Comparison of ENCODE assay signal across 8 mouse cellular contexts in the genomic region with DNA sequence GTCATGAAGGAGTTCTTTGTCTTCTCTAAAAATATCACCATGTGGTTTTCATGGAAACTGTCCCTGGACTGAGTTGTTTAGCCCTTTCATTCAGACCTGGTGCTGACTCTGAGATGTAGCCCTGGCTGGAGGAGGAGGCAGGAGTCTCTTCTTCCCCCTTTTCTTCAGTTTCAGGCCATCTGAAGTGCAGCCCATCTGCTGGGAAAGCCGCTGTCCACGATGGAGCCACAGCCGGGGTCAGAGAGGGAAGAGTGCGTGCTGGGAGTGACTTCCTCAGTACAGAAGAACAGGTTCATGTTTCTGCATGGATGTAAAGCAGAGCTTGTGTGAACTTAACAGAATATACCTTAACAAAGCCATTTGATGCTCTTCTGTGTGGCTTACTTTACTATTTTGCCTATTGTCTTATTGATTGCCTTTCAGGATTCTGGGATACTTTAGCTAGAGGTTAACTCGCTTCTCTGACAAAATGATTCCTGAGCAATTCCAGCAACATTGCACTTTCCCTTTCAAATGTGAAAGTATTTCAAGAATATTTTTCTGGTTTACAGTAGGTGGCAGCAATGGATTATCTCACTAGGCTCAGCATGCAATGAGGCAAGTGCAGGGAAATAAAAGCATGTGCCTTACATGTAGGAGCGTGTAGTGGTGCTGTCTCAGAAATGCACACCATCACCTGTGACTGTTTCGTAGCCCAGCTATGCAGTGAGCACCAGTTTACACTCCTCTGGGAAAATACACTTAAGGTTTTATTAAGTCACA. TPM values are rescaled to one million over a fixed set of nuclear protein-coding genes. Genes with fewer than 3 reads are reported as not detected.
DNase-seq lines count a peak whose midpoint lies in the region; ATAC-seq and TF ChIP-seq lines count a peak whose summit lies in the region.

No protein-coding gene starts in this region.

- H3K4me3 ChIP-seq in kidney, adult 2 months (ENCODE audit: insufficient read depth, low read depth, low read length) = no peak overlapping the region
- no peak overlapping the region for H3K4me3 ChIP-seq in CH12.LX (replicated peaks in 1 of 3; ENCODE audit: low read depth in 2 of 3, low read length in 2 of 3, poor library complexity in 1 of 3)
- H3K4me3 ChIP-seq in embryonic facial prominence, embryonic 11.5 days (ENCODE audit: low read depth, low read length) = no peak overlapping the region
- no peak overlapping the region for H3K4me3 ChIP-seq in midbrain, postnatal 0 days (ENCODE audit: low read depth, low read length)

- no peak for DNase-seq in kidney, adult 2 months
- no peak for DNase-seq in kidney, adult 18-20 months
- peak; percentile 44 for DNase-seq in CH12.LX (ENCODE audit: extremely low read depth)
- peak; percentile 59 for DNase-seq in embryonic facial prominence, embryonic 11.5 days (ENCODE audit: low spot score)
- DNase-seq in midbrain, postnatal 0 days (ENCODE audit: low spot score) = peak; percentile 82
- no peak for DNase-seq in adrenal gland, postnatal 14 days
- no peak for DNase-seq in yolk sac, embryonic 10.5 days (ENCODE audit: low spot score)

- dilution Hi-C loops in CH12.LX (cut with MboI; ENCODE audit: extremely low pct_ligation_motif_present, extremely low pct_unique_long_range_greater_than_20kb, low sequenced_read_pairs) = no loop called here

- in situ Hi-C loops in CH12.LX (cut with MboI; ENCODE audit: low pct_ligation_motif_present, low pct_unique_long_range_greater_than_20kb, low sequenced_read_pairs) = loop anchor here (10.0 to 25.0 kb wide), 2 partner anchors 176 to 288 kb away; a partner anchor contains a TSS

- no peak overlapping the region for H3K9ac ChIP-seq in CH12.LX (ENCODE audit: insufficient read depth, low read depth)
- H3K9ac ChIP-seq in embryonic facial prominence, embryonic 11.5 days (replicated peaks; ENCODE audit: low read length) = no peak overlapping the region
- no peak overlapping the region for H3K9ac ChIP-seq in midbrain, postnatal 0 days (replicated peaks; ENCODE audit: low read length, poor library complexity, severe bottlenecking)

- peaks cover 14% of the 10 kb centered on the region; the same call in 1 of the 2 replicates for H3K4me1 ChIP-seq in kidney, adult 2 months (ENCODE audit: control insufficient read depth, insufficient read depth, low read length)
- peaks cover 5 to 18% of the 10 kb centered on the region in 2 experiments; a peak in 3 of 4 replicates for H3K4me1 ChIP-seq in CH12.LX (ENCODE audit: control insufficient read depth in 1 of 2, insufficient read depth in 2 of 2)
- H3K4me1 ChIP-seq in embryonic facial prominence, embryonic 11.5 days (ENCODE audit: control insufficient read depth, insufficient read depth, low read length) = no peaks in the 10 kb centered on the region
- no peaks in the 10 kb centered on the region for H3K4me1 ChIP-seq in midbrain, postnatal 0 days (ENCODE audit: insufficient read depth, low read length)

- H3K36me3 ChIP-seq in kidney, adult 2 months (ENCODE audit: control insufficient read depth, insufficient read depth, low read length) = no peaks in the 10 kb centered on the region
- H3K36me3 ChIP-seq in CH12.LX (replicated peaks in 1 of 2; ENCODE audit: control insufficient read depth in 1 of 2, insufficient read depth in 1 of 2, low read length in 1 of 2) = no peaks in the 10 kb centered on the region
- H3K36me3 ChIP-seq in embryonic facial prominence, embryonic 11.5 days (replicated peaks; ENCODE audit: control insufficient read depth, insufficient read depth, low read depth, low read length) = no peaks in the 10 kb centered on the region
- no peaks in the 10 kb centered on the region for H3K36me3 ChIP-seq in midbrain, postnatal 0 days (ENCODE audit: insufficient read depth, low read length)

- TF ChIP-seq POLR2A in kidney, adult 2 months (IDR thresholded peaks at IDR 0.05; ENCODE audit: low read depth, low read length) = no peak
- TF ChIP-seq POLR2A in CH12.LX (IDR thresholded peaks at IDR 0.05; ENCODE audit: low read depth, low read length) = no peak

- no peak overlapping the region for H3K27ac ChIP-seq in kidney, adult 2 months (ENCODE audit: insufficient read depth, low read depth, low read length)
- H3K27ac ChIP-seq in CH12.LX (ENCODE audit: insufficient read depth, low read depth) = no peak overlapping the region
- H3K27ac ChIP-seq in embryonic facial prominence, embryonic 11.5 days (replicated peaks; ENCODE audit: low read depth, low read length) = no peak overlapping the region
- no peak overlapping the region for H3K27ac ChIP-seq in midbrain, postnatal 0 days (ENCODE audit: low read depth, low read length)

- ATAC-seq in embryonic facial prominence, embryonic 11.5 days (replicated peaks; ENCODE audit: insufficient number of reproducible peaks, low FRiP score, low TSS enrichment, low read depth) = no peak
- peak; percentile 70 for ATAC-seq in midbrain, postnatal 0 days (ENCODE audit: low FRiP score)
- ATAC-seq in monocyte, adult 5-6 weeks (replicated peaks; ENCODE audit: insufficient number of reproducible peaks, low FRiP score, low TSS enrichment, poor library complexity, severe bottlenecking) = no peak

- TF ChIP-seq EP300 in CH12.LX (IDR thresholded peaks at IDR 0.05; ENCODE audit: low read length) = no peak

- 27% methylated on average over 7 of the region's 7 CpGs for WGBS in kidney, adult 2 months
- WGBS in embryonic facial prominence, embryonic 11.5 days = 49% methylated on average over 7 of the region's 7 CpGs
- 52% methylated on average over 7 of the region's 7 CpGs for WGBS in midbrain, postnatal 0 days

- no peaks in the 10 kb centered on the region for H3K27me3 ChIP-seq in kidney, adult 2 months (replicated peaks; ENCODE audit: control insufficient read depth, insufficient read depth, low read length)
- H3K27me3 ChIP-seq in CH12.LX (replicated peaks) = no peaks in the 10 kb centered on the region
- H3K27me3 ChIP-seq in embryonic facial prominence, embryonic 11.5 days (ENCODE audit: control insufficient read depth, insufficient read depth, low read length) = no peaks in the 10 kb centered on the region
- no peaks in the 10 kb centered on the region for H3K27me3 ChIP-seq in midbrain, postnatal 0 days (ENCODE audit: insufficient read depth, low read length)

- TF ChIP-seq RAD21 in CH12.LX (IDR thresholded peaks at IDR 0.05; ENCODE audit: low read depth, low read length) = peak; percentile 95

- H3K79me2 ChIP-seq in CH12.LX (replicated peaks; ENCODE audit: control insufficient read depth, extremely low read depth, insufficient read depth, poor library complexity, severe bottlenecking) = no peaks in the 10 kb centered on the region

- peak; percentile 43 for TF ChIP-seq CTCF in kidney, adult 2 months (conservative IDR thresholded peaks at IDR 0.05; ENCODE audit: insufficient read depth, insufficient read length, low read depth, low read length)
- TF ChIP-seq CTCF in CH12.LX (conservative IDR thresholded peaks at IDR 0.05 in 1 of 2, IDR thresholded peaks at IDR 0.05 in 1 of 2; ENCODE audit: low read depth in 2 of 2, low read length in 2 of 2) = peak in 1 of 2 experiments; percentile 89; a peak in 3 of 4 replicates
- peak; percentile 91 for TF ChIP-seq CTCF in midbrain, postnatal 0 days (IDR thresholded peaks at IDR 0.05)

- H3K4me2 ChIP-seq in CH12.LX (ENCODE audit: insufficient read depth, low read depth, poor library complexity, severe bottlenecking) = no peak overlapping the region
- H3K4me2 ChIP-seq in embryonic facial prominence, embryonic 11.5 days (ENCODE audit: low read depth, low read length) = no peak overlapping the region
- no peak overlapping the region for H3K4me2 ChIP-seq in midbrain, postnatal 0 days (ENCODE audit: low read depth, low read length, poor library complexity, severe bottlenecking)

- H3K9me3 ChIP-seq in CH12.LX (replicated peaks; ENCODE audit: low read length) = no peaks in the 10 kb centered on the region
- H3K9me3 ChIP-seq in embryonic facial prominence, embryonic 11.5 days (replicated peaks; ENCODE audit: control insufficient read depth, low read length) = no peaks in the 10 kb centered on the region
- H3K9me3 ChIP-seq in midbrain, postnatal 0 days (ENCODE audit: low read length) = no peaks in the 10 kb centered on the region

TF ChIP-seq in CH12.LX, 34 proteins besides CTCF, POLR2A, EP300 and RAD21 (continues in another document):
- TF ChIP-seq CHD2 (IDR thresholded peaks at IDR 0.05; ENCODE audit: low read length) = no peak
- no peak for TF ChIP-seq USF1 (IDR thresholded peaks at IDR 0.05; ENCODE audit: low read depth, low read length)
- peak; percentile 57 for TF ChIP-seq BHLHE40 (IDR thresholded peaks at IDR 0.05; ENCODE audit: low read depth, low read length)
- no peak for TF ChIP-seq POLR2AphosphoS2 (IDR thresholded peaks at IDR 0.05; ENCODE audit: low read depth, low read length)
- TF ChIP-seq ZC3H11A (IDR thresholded peaks at IDR 0.05; ENCODE audit: low read depth, low read length) = peak; percentile 65; the same call in 1 of the 2 replicates
- no peak for TF ChIP-seq ETS1 (conservative IDR thresholded peaks at IDR 0.05; ENCODE audit: low read depth, low read length)
- no peak for TF ChIP-seq PAX5 (IDR thresholded peaks at IDR 0.05; ENCODE audit: low read length)
- TF ChIP-seq TCF12 (IDR thresholded peaks at IDR 0.05; ENCODE audit: low read depth, low read length) = no peak
- no peak for TF ChIP-seq ZKSCAN1 (IDR thresholded peaks at IDR 0.05; ENCODE audit: borderline replicate concordance, low read depth, low read length)
- no peak for TF ChIP-seq CHD1 (IDR thresholded peaks at IDR 0.05; ENCODE audit: low read depth, low read length)
- TF ChIP-seq HCFC1 (IDR thresholded peaks at IDR 0.05; ENCODE audit: low read depth, low read length) = no peak

RNA-seq across cellular contexts. Expression of a gene that starts 42.3 kb away (rescaled TPM):
- polyA plus RNA-seq in kidney, adult 2 months (2012; rRNA removed) = 4.6 and 4.8 TPM in 2 replicates
- total RNA-seq in CH12.LX (2012; rRNA removed) (0.42 and 0.89 TPM in 2 replicates), CH12.LX (2014; rRNA removed) (0.20 and 0.32 TPM in 2 replicates)
- 1.3 TPM in 2 replicates for polyA plus RNA-seq in CH12.LX (2012; ENCODE audit: insufficient read length, low read depth)
- polyA plus RNA-seq in embryonic facial prominence, embryonic 11.5 days (2014; fragmentation: Nextera tagmentation; extraction: Ambion mirVana) = 1.4 and 2.3 TPM in 2 replicates
- 11.5 and 12.1 TPM in 2 replicates for total RNA-seq in midbrain, postnatal 0 days (2014; rRNA removed)
- 3.4 and 4.0 TPM in 2 replicates for polyA plus RNA-seq in midbrain, postnatal 0 days (2015; fragmentation: Nextera tagmentation; extraction: Ambion mirVana)
- 0.94 and 2.0 TPM in 2 replicates for total RNA-seq in adrenal gland, postnatal 14 days (2021)
- 0.11 to 0.29 TPM in 2 of 3 replicates, not detected in the other for total RNA-seq in monocyte, adult 5-6 weeks (2017)

RNA-seq across cellular contexts. Expression of a gene that starts 48.9 kb away (rescaled TPM):
- polyA plus RNA-seq in kidney, adult 2 months (2012; rRNA removed) = 224 and 248 TPM in 2 replicates
- total RNA-seq in CH12.LX (2012; rRNA removed) (2.9 TPM in 2 replicates), CH12.LX (2014; rRNA removed) (0.47 and 0.93 TPM in 2 replicates)
- 0.86 and 1.1 TPM in 2 replicates for polyA plus RNA-seq in CH12.LX (2012; ENCODE audit: insufficient read length, low read depth)
- polyA plus RNA-seq in embryonic facial prominence, embryonic 11.5 days (2014; fragmentation: Nextera tagmentation; extraction: Ambion mirVana) = 2.1 and 2.6 TPM in 2 replicates
- total RNA-seq in midbrain, postnatal 0 days (2014; rRNA removed) = 2.1 and 3.3 TPM in 2 replicates
- 1.7 and 2.3 TPM in 2 replicates for polyA plus RNA-seq in midbrain, postnatal 0 days (2015; fragmentation: Nextera tagmentation; extraction: Ambion mirVana)
- 81.5 and 84.5 TPM in 2 replicates for total RNA-seq in adrenal gland, postnatal 14 days (2021)
- total RNA-seq in monocyte, adult 5-6 weeks (2017) = 1.8 to 3.1 TPM (median 2.7 TPM) in 3 replicates

Comparison
In these comparisons a context has a peak if more than half of its experiments do, and no peak if none do; other contexts are left out.
1. DNase-seq: peak in CH12.LX (single experiment), embryonic facial prominence, embryonic 11.5 days (single experiment) and midbrain, postnatal 0 days (single experiment); none in kidney, adult 2 months (single experiment), kidney, adult 18-20 months (single experiment), adrenal gland, postnatal 14 days (single experiment) and yolk sac, embryonic 10.5 days (single experiment).
2. RNA of a gene that starts 48.9 kb away (total RNA-seq): 81.5 to 84.5 TPM in adrenal gland, postnatal 14 days; 0.47 to 2.9 TPM in CH12.LX, 2.1 to 3.3 TPM in midbrain, postnatal 0 days and 1.8 to 3.1 TPM in monocyte, adult 5-6 weeks; every median in the first group is over 10 times any median in the second.